Mouse (Mus musculus) neural tube, embryonic 15.5 days (tissue): Measurements from ENCODE around the gene Oxnad1. TPM values are rescaled to one million over a fixed set of nuclear protein-coding genes. Genes with fewer than 3 reads are reported as not detected.
"Not testable (repeated sequence)": the region's sequence is repeated elsewhere in the genome, so short reads cannot be mapped to it uniquely, and the experiment has no call there.

ENCODE experiments used
- ATAC-seq: fragments of 200-750 bp; cut with Nextera tagmentation; 2 replicates; pipeline ENCODE4 v1.8.0; 2017; ENCODE audit warnings: mild to moderate bottlenecking, moderate TSS enrichment, moderate library complexity; ENCODE audit not compliant: low FRiP score
- H3K27ac ChIP-seq: fragments of 300-500 bp; sonication (generic); replicated peaks from 2 replicates; pipeline ENCODE4 v1.5.1; 2015; ENCODE audit warnings: mild to moderate bottlenecking, inconsistent platforms
- H3K27me3 ChIP-seq: fragments of 300-500 bp; sonication (generic); replicated peaks from 2 replicates; pipeline ENCODE4 v1.6.1; 2015; ENCODE audit warnings: inconsistent platforms
- H3K36me3 ChIP-seq: fragments of 300-500 bp; sonication (generic); 2 replicates; pipeline ENCODE4 v1.6.1; 2015; ENCODE audit warnings: inconsistent platforms
- H3K4me1 ChIP-seq: fragments of 300-500 bp; sonication (generic); 2 replicates; pipeline ENCODE4 v1.6.1; 2015; ENCODE audit warnings: inconsistent platforms
- H3K4me2 ChIP-seq: fragments of 300-500 bp; sonication (generic); 2 replicates; pipeline ENCODE4 v1.6.1; 2015; ENCODE audit warnings: inconsistent platforms, mild to moderate bottlenecking, moderate library complexity
- H3K4me3 ChIP-seq: fragments of 300-500 bp; sonication (generic); replicated peaks from 2 replicates; pipeline ENCODE4 v1.5.1; 2015; ENCODE audit warnings: mild to moderate bottlenecking, inconsistent platforms
- H3K9ac ChIP-seq: fragments of 300-500 bp; sonication (generic); replicated peaks from 2 replicates; pipeline ENCODE4 v1.6.1; 2015; ENCODE audit warnings: mild to moderate bottlenecking, inconsistent platforms
- H3K9me3 ChIP-seq: fragments of 300-500 bp; sonication (generic); replicated peaks from 2 replicates; pipeline ENCODE4 v1.6.1; 2016; ENCODE audit warnings: inconsistent platforms
- whole genome bisulfite sequencing: fragments of 180-500 bp; shearing (Covaris S2); methylation state at CpG from one replicate; pipeline ENCODE4 v1.1.7; 2015; ENCODE audit warnings: mixed read lengths; 5-methylcytosine and 5-hydroxymethylcytosine counted together
- polyA plus RNA-seq: library from polyadenylated mRNA; unstranded; fragments of >200 nt; fragmentation: Nextera tagmentation; extraction: Ambion mirVana; gene quantifications from 2 replicates; pipeline ENCODE4 v1.2.1, GENCODE M21; 2015

Gene Oxnad1
- polyA plus RNA-seq, 1 experiment from 2014 or later = 21.6 TPM

DNA sequence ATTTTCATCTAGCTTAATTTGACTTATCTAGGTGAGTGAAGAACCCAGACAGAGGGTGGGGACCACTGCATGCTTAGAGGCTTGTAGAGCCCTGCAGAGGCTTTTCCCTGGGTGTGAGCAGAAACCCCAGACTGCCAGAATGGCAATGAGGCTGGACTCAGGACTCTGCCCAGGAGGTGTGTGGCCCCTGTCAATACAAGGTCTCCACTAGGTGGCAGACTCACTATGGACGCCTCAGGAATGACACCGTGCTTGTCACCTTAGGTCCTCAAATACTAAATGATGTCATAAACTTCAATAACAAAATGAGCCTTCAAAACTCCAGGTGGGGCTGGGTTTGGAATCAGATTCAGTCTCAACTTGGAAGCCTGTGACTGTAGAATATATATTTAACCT, 36.7 kb downstream of the Oxnad1 start:
- no peak overlapping the region for H3K9ac ChIP-seq
- H3K27me3 ChIP-seq = 0 out of 2 replicates have a peak, but pooled peaks cover 2% of the 10 kb centered on the region
- 56% methylated on average over 2 of the region's 2 CpGs for WGBS
- H3K36me3 ChIP-seq = no peaks in the 10 kb centered on the region
- no peak overlapping the region for H3K4me2 ChIP-seq
- H3K27ac ChIP-seq = no peak overlapping the region
- no peak for ATAC-seq
- no peaks in the 10 kb centered on the region for H3K9me3 ChIP-seq
- H3K4me1 ChIP-seq = no peaks in the 10 kb centered on the region
- H3K4me3 ChIP-seq = no peak overlapping the region

- Histone ChIP-seq H3K27ac (no peak overlapping the region), H3K9me3 (no peaks in the 10 kb centered on the region), H3K4me3 (no peak overlapping the region), H3K4me2 (no peak overlapping the region), H3K4me1 (no peaks in the 10 kb centered on the region), H3K27me3 (0 out of 2 replicates have a peak, but pooled peaks cover 2% of the 10 kb centered on the region), H3K9ac (no peak overlapping the region), H3K36me3 (no peaks in the 10 kb centered on the region)
- 86% methylated on average over 3 of the region's 3 CpGs for WGBS
- no peak for ATAC-seq
These were observed 39.1 kb downstream of the Oxnad1 start for GRCm38 (mm10) chr14:32124261-32124660.

- H3K4me3 ChIP-seq, H3K9ac ChIP-seq, H3K36me3 ChIP-seq, H3K4me1 ChIP-seq, H3K27me3 ChIP-seq, ATAC-seq, H3K27ac ChIP-seq, H3K9me3 ChIP-seq, H3K4me2 ChIP-seq: not testable (repeated sequence)
- WGBS = 82% methylated on average over 5 of the region's 5 CpGs
These were observed 40.1 kb downstream of the Oxnad1 start for GRCm38 (mm10) chr14:32125256-32125655.

- H3K36me3 ChIP-seq = no peaks in the 10 kb centered on the region
- no peaks in the 10 kb centered on the region for H3K4me1 ChIP-seq
- WGBS = 87% methylated on average over 5 of the region's 5 CpGs
- H3K4me2 ChIP-seq = no peak overlapping the region
- H3K9me3 ChIP-seq = no peaks in the 10 kb centered on the region
- 0 out of 2 replicates have a peak, but pooled peaks cover 2% of the 10 kb centered on the region for H3K27me3 ChIP-seq
- no peak overlapping the region for H3K9ac ChIP-seq
- no peak overlapping the region for H3K4me3 ChIP-seq
- H3K27ac ChIP-seq = no peak overlapping the region
- ATAC-seq = no peak
These were observed 43.2 kb downstream of the Oxnad1 start for GRCm38 (mm10) chr14:32128409-32128808.

GRCm38 (mm10) chr14:32131836-32132235, 46.7 kb downstream of the Oxnad1 start:
- H3K4me1 ChIP-seq = no peaks in the 10 kb centered on the region
- no peaks in the 10 kb centered on the region for H3K27me3 ChIP-seq
- H3K27ac ChIP-seq = no peak overlapping the region
- no peak for ATAC-seq
- H3K36me3 ChIP-seq = no peaks in the 10 kb centered on the region
- no peak overlapping the region for H3K4me3 ChIP-seq
- no peak overlapping the region for H3K9ac ChIP-seq
- no peak overlapping the region for H3K4me2 ChIP-seq
- WGBS = 90% methylated on average over 4 of the region's 4 CpGs
- H3K9me3 ChIP-seq = no peaks in the 10 kb centered on the region

DNA sequence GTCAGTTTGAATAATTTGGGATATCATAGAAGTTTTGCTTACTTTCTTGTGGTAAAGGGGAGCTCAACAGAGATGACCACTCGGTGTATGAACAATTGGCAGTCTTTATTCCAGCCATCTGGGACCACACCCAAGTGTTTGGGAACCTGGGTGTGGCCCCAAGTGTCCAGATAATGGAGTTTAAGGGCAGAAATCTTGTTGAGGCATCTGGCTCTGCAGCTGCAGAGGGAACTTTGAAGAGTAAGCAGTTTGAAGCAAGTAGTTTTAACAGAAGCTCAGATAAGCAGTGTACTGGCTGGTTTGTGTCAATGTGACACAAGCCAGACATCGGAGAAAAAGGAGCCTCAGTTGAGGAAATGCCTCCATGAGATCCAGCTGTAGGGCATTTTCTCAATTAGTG, 49.1 kb downstream of the Oxnad1 start:
- Histone ChIP-seq H3K4me1 (no peaks in the 10 kb centered on the region), H3K9me3 (no peaks in the 10 kb centered on the region), H3K27me3 (no peaks in the 10 kb centered on the region), H3K4me2 (no peak overlapping the region), H3K9ac (no peak overlapping the region), H3K27ac (no peak overlapping the region), H3K36me3 (no peaks in the 10 kb centered on the region), H3K4me3 (no peak overlapping the region)
- 87% methylated on average over 2 of the region's 2 CpGs for WGBS
- ATAC-seq = no peak

DNA sequence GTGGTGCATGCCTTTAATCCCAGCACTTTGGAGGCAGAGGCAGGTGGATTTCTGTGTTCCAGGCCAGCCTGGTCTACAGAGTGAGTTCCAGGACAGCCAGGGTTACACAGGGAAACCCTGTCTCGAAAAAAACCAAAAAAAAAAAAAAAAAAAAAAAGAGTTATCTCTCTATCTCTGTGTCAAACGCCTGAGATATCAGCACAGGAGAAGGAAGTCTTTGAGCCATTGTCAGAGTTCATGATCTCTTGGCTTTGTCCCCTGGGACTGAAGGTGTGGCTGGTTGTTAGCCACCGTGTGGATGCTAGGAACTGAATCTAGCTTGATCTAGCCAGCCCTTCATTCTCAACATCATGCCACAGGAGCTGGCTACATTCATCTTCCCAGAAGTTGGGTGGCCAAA, 51.3 kb downstream of the Oxnad1 start:
- H3K9me3 ChIP-seq, H3K4me3 ChIP-seq, H3K27ac ChIP-seq, H3K4me2 ChIP-seq, H3K27me3 ChIP-seq, H3K4me1 ChIP-seq, H3K36me3 ChIP-seq, H3K9ac ChIP-seq, ATAC-seq: not testable (repeated sequence)
- WGBS = 83% methylated on average over 3 of the region's 3 CpGs

- no peak overlapping the region for H3K9ac ChIP-seq
- H3K4me3 ChIP-seq = no peak overlapping the region
- H3K9me3 ChIP-seq = no peaks in the 10 kb centered on the region
- no peaks in the 10 kb centered on the region for H3K36me3 ChIP-seq
- no peaks in the 10 kb centered on the region for H3K4me1 ChIP-seq
- WGBS = 81% methylated on average over 5 of the region's 5 CpGs
- no peak overlapping the region for H3K27ac ChIP-seq
- H3K27me3 ChIP-seq = no peaks in the 10 kb centered on the region
- H3K4me2 ChIP-seq = no peak overlapping the region
- ATAC-seq = no peak
These were observed 55.3 kb downstream of the Oxnad1 start for GRCm38 (mm10) chr14:32140359-32140965.

DNA sequence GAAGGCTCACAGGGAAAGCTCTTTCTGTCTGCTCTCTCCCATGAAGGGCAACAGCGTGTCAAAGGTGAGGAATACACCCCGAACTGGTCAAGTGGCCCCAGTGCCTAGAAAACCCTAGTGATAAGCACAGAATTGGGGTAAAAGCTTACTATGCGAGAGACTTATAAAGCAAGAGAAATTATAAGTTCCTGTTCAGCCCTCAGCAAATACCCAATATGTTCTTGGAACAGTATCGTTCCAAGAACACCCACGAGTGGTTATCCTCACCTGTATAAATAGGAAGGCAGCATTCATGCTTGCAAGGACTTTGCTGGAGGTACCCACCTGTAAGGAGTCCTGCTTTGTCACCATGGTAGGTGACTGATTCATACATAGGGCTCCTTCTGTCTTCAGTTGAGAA, 56.5 kb downstream of the Oxnad1 start, which contains the start of gene Msmb:
Msmb (plus strand) TSS at position 301 of the 400 bp plus-strand sequence.
- Histone ChIP-seq H3K27ac (no peak within 1 kb of the TSS), H3K9me3 (no peaks in the 10 kb centered on the region), H3K36me3 (no peaks in the 10 kb centered on the region), H3K4me1 (no peaks in the 10 kb centered on the region), H3K4me3 (no peak within 1 kb of the TSS), H3K4me2 (no peak within 1 kb of the TSS), H3K27me3 (no peaks in the 10 kb centered on the region), H3K9ac (no peak within 1 kb of the TSS)
- no peak for ATAC-seq
- WGBS = 90% methylated on average over 5 of the region's 5 CpGs

DNA sequence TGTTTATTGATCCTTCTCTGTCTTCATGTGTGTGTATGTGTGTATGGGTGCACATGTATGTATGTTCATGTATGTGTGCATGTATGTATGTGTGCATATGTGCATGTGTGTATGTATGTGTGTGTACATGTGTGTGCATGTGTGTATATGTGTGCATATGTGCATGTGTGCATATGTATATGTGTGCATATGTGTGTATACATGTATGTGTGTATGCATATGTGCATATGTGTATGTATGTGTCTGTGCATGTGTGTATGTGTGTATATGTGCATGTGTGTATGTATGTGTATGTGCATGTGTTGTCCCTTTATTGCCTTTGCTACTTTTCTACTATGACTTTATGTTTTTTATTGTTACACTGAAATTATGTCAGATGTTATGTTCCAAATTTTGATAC, 59.6 kb downstream of the Oxnad1 start:
- Histone ChIP-seq H3K4me2 (no peak overlapping the region), H3K4me3 (no peak overlapping the region), H3K9me3 (no peaks in the 10 kb centered on the region), H3K27ac (no peak overlapping the region), H3K27me3 (no peaks in the 10 kb centered on the region), H3K36me3 (no peaks in the 10 kb centered on the region), H3K9ac (no peak overlapping the region), H3K4me1 (no peaks in the 10 kb centered on the region)
- no peak for ATAC-seq

GRCm38 (mm10) chr14:32145401-32145800, 60.2 kb downstream of the Oxnad1 start:
- WGBS = 79% methylated on average over 4 of the region's 4 CpGs
- Histone ChIP-seq H3K4me1 (no peaks in the 10 kb centered on the region), H3K36me3 (no peaks in the 10 kb centered on the region), H3K27me3 (no peaks in the 10 kb centered on the region), H3K4me3 (no peak overlapping the region), H3K9me3 (no peaks in the 10 kb centered on the region), H3K27ac (no peak overlapping the region), H3K4me2 (no peak overlapping the region), H3K9ac (no peak overlapping the region)
- ATAC-seq = no peak

GRCm38 (mm10) chr14:32145809-32146511, 60.8 kb downstream of the Oxnad1 start:
- Histone ChIP-seq H3K4me3 (no peak overlapping the region), H3K27me3 (no peaks in the 10 kb centered on the region), H3K27ac (no peak overlapping the region), H3K9ac (no peak overlapping the region), H3K36me3 (no peaks in the 10 kb centered on the region), H3K4me1 (no peaks in the 10 kb centered on the region), H3K9me3 (no peaks in the 10 kb centered on the region), H3K4me2 (no peak overlapping the region)
- 77% methylated on average over 7 of the region's 7 CpGs for WGBS
- ATAC-seq = no peak
